Mouse (Mus musculus) kidney, postnatal 0 days (tissue): ENCODE results near the gene Xylt1. TPM values are rescaled to one million over a fixed set of nuclear protein-coding genes. Genes with fewer than 3 reads are reported as not detected.
A peak's percentile ranks its signal among the peaks of the same experiment; 100 is the strongest.

Source experiments
- ATAC-seq: fragments of 200-750 bp; cut with Nextera tagmentation; replicated peaks from 2 replicates; pipeline ENCODE4 v1.8.0; 2017; ENCODE audit warnings: low read depth, moderate number of reproducible peaks, moderate TSS enrichment, moderate library complexity; ENCODE audit not compliant: low FRiP score
- DNase-seq: peaks from one replicate; pipeline ENCODE4 v3.0.0-alpha.2; 2016; ENCODE audit warnings: low spot score
- H3K27ac ChIP-seq: fragments of 300-500 bp; sonication (generic); 2 replicates; pipeline ENCODE4 v1.5.1; 2014; ENCODE audit warnings: mild to moderate bottlenecking
- H3K27me3 ChIP-seq: fragments of 300-500 bp; sonication (generic); 2 replicates; pipeline ENCODE4 v1.6.1; 2014; ENCODE audit warnings: low read length, mixed read lengths; ENCODE audit not compliant: insufficient read depth
- H3K36me3 ChIP-seq: fragments of 300-500 bp; sonication (generic); 2 replicates; pipeline ENCODE4 v1.6.1; 2014; ENCODE audit warnings: low read length, mixed read lengths; ENCODE audit not compliant: insufficient read depth
- H3K4me1 ChIP-seq: fragments of 300-500 bp; sonication (generic); replicated peaks from 2 replicates; pipeline ENCODE4 v1.6.1; 2014; ENCODE audit warnings: antibody characterized with exemption, low read length, mixed read lengths; ENCODE audit not compliant: insufficient read depth
- H3K4me2 ChIP-seq: fragments of 300-500 bp; sonication (generic); 2 replicates; pipeline ENCODE4 v1.6.1; 2014; ENCODE audit warnings: mild to moderate bottlenecking, low read length, moderate library complexity, mixed read lengths
- H3K4me3 ChIP-seq: fragments of 300-500 bp; sonication (generic); replicated peaks from 2 replicates; pipeline ENCODE4 v1.5.1; 2014; ENCODE audit warnings: low read depth, low read length
- H3K9ac ChIP-seq: fragments of 300-500 bp; sonication (generic); 2 replicates; pipeline ENCODE4 v1.6.1; 2014; ENCODE audit warnings: low read depth, low read length
- H3K9me3 ChIP-seq: fragments of 300-500 bp; sonication (generic); replicated peaks from 2 replicates; pipeline ENCODE4 v1.6.1; 2016; ENCODE audit warnings: low read length, inconsistent platforms, mixed read lengths
- CTCF ChIP-seq: IDR thresholded peaks from 2 replicates; pipeline ENCODE4 v1.5.1; 2016; ENCODE audit warnings: antibody characterized with exemption, low read depth, mild to moderate bottlenecking, moderate library complexity
- WGBS: fragments of 180-500 bp; shearing (Covaris S2); extraction: QIAGEN DNeasy Blood & Tissue Kit; methylation state at CpG from one replicate; pipeline ENCODE4 v1.1.7; 2014; 5-methylcytosine and 5-hydroxymethylcytosine counted together
- polyA plus RNA-seq: library from polyadenylated mRNA; unstranded; fragments of >200 nt; fragmentation: Nextera tagmentation; extraction: Ambion mirVana; gene quantifications from 2 replicates; pipeline ENCODE4 v1.2.1, GENCODE M21; 2015

Xylt1 gene
- polyA plus RNA-seq, 1 experiment from 2014 or later, result 1.7 TPM

DNA sequence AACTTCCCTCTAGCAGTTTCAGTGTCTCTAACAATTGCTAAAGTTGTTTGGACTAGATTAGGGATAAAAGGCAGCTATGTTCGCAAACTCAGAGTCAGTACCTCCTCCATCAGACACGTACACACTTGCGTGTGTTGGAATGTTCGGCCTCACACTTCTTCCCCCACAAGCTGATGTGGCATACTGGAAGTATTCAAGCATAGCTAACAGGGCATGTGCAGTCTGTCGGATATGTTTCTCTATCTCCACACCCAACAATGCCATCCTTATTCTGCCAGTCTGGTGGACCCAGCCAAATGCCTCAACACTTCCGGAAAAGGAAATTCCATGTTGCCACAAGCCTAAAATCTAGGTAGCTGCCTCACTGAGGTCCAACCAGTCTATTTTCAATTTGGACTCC is 319.3 kb downstream of the Xylt1 start:
- Histone ChIP-seq H3K9me3 (no peaks in the 10 kb centered on the region), H3K4me3 (no peak overlapping the region), H3K27me3 (no peaks in the 10 kb centered on the region), H3K36me3 (no peaks in the 10 kb centered on the region), H3K4me2 (no peak overlapping the region), H3K9ac (no peak overlapping the region), H3K4me1 (no peaks in the 10 kb centered on the region), H3K27ac (no peak overlapping the region)
- DNase-seq (no peak), ATAC-seq (no peak)
- 58% methylated on average over 6 of the region's 6 CpGs for WGBS
- TF ChIP-seq CTCF, result no peak

DNA sequence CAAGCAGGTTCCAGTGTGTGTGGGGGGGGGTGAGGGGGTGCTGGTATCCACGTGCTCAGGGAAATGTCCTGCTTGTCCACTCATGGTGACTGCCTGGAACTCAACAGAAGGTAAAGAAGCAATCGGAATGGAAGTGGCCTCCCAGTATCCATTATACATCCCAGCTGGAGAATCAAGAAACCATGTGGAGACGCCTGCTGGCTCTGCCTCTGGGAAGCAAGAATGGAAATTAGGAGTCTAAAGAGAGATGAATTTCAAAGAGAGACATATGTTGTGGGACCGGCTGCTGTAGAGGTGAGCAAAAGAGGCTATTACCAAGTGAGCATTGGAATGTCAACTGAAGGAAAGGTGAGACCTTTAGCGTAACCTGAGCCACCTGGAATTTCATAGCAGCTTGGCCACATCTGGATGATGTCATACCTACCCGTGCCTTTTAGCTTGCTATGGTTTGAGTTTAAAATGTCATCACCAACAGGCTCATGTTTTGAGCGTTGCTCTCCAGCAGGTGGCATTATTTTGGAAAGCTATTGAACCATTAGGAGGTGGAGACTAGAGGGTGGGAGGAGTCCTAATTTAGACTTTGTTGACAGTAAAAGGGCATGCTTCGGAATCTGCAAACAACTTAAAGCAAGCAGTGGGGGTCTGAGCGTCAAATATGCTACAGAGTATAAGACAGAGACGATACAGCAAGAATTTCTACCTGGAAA is 329.3 kb downstream of the Xylt1 start:
- no peak overlapping the region for H3K27ac ChIP-seq
- no peak overlapping the region for H3K4me2 ChIP-seq
- no peak overlapping the region for H3K9ac ChIP-seq
- WGBS, result 59% methylated on average over 10 of the region's 10 CpGs
- no peak for ATAC-seq
- TF ChIP-seq CTCF, result peak; percentile 48
- H3K36me3 ChIP-seq, result no peaks in the 10 kb centered on the region
- no peaks in the 10 kb centered on the region for H3K4me1 ChIP-seq
- no peaks in the 10 kb centered on the region for H3K27me3 ChIP-seq
- H3K9me3 ChIP-seq, result no peaks in the 10 kb centered on the region
- no peak overlapping the region for H3K4me3 ChIP-seq
- peak; percentile 32 for DNase-seq

DNA sequence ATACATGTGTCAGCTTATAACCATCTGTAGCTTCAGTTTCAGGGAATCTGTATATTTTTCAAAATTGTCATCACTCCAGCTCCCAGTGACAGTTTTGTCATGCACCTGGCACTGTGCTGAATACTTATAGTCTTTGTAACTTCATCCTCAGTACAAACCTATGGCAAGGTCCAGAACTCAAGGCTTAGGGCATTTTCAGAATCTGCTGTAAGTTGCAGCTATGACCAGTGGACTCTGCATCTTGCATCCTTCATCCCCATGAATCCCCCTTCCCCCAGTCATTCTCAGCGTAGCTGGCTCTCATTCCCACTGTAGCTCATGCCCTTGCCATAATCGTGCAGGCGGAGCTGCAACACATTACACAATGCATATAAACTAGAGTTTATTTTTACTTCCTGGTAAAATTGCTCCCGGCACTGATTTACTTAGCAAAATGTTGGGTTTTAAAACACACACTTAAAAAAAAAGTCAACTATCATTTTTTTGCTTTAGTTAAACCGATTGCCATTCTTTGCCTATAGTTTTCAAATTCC is 336.2 kb downstream of the Xylt1 start:
- H3K36me3 ChIP-seq, result no peaks in the 10 kb centered on the region
- H3K27me3 ChIP-seq, result no peaks in the 10 kb centered on the region
- H3K4me2 ChIP-seq, result no peak overlapping the region
- 82% methylated on average over 5 of the region's 5 CpGs for WGBS
- ATAC-seq (no peak), DNase-seq (no peak)
- no peak overlapping the region for H3K9ac ChIP-seq
- TF ChIP-seq CTCF, result no peak
- H3K9me3 ChIP-seq, result no peaks in the 10 kb centered on the region
- H3K4me1 ChIP-seq, result no peaks in the 10 kb centered on the region
- no peak overlapping the region for H3K27ac ChIP-seq
- no peak overlapping the region for H3K4me3 ChIP-seq

DNA sequence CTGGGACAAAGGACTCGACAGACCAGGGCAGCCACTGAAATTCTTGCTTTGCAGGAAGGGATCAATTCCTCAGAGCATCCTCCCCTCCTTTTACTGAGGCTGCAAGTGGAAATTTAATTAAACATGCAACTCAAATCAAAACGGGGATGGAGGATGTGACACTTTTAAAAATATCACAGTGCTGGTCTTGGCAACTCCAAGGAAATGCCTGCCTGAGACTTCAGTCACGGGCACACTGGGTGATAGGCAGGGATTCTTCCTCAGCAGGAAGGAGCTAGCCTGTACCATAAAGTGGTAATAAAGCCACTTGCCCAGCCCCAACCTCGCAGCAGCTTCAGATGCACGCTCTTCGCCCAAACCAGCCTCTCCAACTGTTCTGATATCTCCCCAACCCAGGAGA is 339.6 kb downstream of the Xylt1 start:
- WGBS, result 35% methylated on average over 6 of the region's 6 CpGs
- Histone ChIP-seq H3K27me3 (no peaks in the 10 kb centered on the region), H3K9ac (no peak overlapping the region), H3K4me2 (no peak overlapping the region), H3K9me3 (no peaks in the 10 kb centered on the region), H3K36me3 (no peaks in the 10 kb centered on the region), H3K4me3 (no peak overlapping the region), H3K4me1 (no peaks in the 10 kb centered on the region), H3K27ac (no peak overlapping the region)
- TF ChIP-seq CTCF, result no peak
- ATAC-seq (no peak), DNase-seq (no peak)
